Mouse (Mus musculus): Measurements from ENCODE around the gene Mllt1. TPM values are rescaled to one million over a fixed set of nuclear protein-coding genes. Genes with fewer than 3 reads are reported as not detected.
"Not testable (repeated sequence)": the region's sequence is repeated elsewhere in the genome, so short reads cannot be mapped to it uniquely, and the experiment has no call there.

Gene Mllt1
- polyA plus RNA-seq, 1 experiment from 2014 or later, result 58.2 TPM

DNA sequence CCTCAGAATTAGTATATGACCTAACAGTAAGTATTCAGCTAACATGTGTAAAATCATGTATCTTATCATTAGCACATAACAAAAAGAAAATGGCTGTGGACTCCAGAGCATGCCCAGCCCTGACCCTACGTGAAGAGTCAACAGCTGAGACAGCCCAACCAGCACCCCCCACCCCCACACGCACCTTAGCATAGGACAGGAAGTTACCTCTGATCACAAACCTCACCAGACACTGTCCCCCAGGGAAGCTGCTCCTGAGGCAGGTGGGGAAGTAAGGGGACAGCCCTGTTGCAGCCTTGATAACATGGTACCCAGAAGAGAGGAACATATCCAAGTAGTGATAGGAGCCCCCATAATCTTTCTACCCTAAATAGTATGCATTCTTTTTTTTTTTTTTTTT is 9.2 kb downstream of the Mllt1 start:
- peaks cover 6% of the 10 kb centered on the region; the same call in 1 of the 2 replicates for H3K36me3 ChIP-seq (ENCODE audit: control insufficient read depth, insufficient read depth, low read length)
- H3K4me3 ChIP-seq (ENCODE audit: low read length), result no peak overlapping the region
- no peak overlapping the region for H3K4me2 ChIP-seq (ENCODE audit: low read length)
- H3K9ac ChIP-seq (ENCODE audit: low read depth, low read length), result no peak overlapping the region
- no peaks in the 10 kb centered on the region for H3K9me3 ChIP-seq (ENCODE audit: control insufficient read depth, low read length)
- WGBS, result 94% methylated on average over 2 of the region's 2 CpGs
- no peaks in the 10 kb centered on the region for H3K27me3 ChIP-seq (replicated peaks; ENCODE audit: control insufficient read depth, insufficient read depth, low read length)
- no peaks in the 10 kb centered on the region for H3K4me1 ChIP-seq (ENCODE audit: control insufficient read depth, insufficient read depth, low read depth, low read length)
- H3K27ac ChIP-seq (ENCODE audit: low read depth, low read length), result no peak overlapping the region
- ATAC-seq, result no peak

DNA sequence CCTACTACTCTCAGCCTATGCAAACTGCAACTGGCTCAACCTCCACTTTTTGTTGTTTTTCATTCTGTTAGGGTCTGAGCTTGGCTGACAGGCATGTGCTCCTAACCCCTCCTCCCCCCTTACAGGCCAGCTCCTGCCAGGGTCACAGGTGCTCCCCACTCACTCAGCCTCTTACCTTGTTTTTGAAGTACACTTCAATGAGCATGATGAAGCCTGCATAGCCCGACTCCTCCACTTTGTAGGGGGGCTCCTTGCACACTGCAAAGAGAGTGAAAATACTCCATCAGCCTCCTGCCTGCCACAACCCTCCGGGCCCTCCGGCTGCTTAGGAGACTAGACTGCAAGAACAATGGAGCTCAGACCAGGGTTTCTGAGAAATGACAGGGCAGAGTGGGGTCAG is 15.5 kb downstream of the Mllt1 start:
- Histone ChIP-seq H3K27ac (ENCODE audit: low read depth, low read length) (no peak overlapping the region), H3K9ac (ENCODE audit: low read depth, low read length) (no peak overlapping the region), H3K4me2 (ENCODE audit: low read length) (no peak overlapping the region), H3K9me3 (ENCODE audit: control insufficient read depth, low read length) (no peaks in the 10 kb centered on the region), H3K4me3 (ENCODE audit: low read length) (no peak overlapping the region), H3K27me3 (replicated peaks; ENCODE audit: control insufficient read depth, insufficient read depth, low read length) (no peaks in the 10 kb centered on the region), H3K36me3 (ENCODE audit: control insufficient read depth, insufficient read depth, low read length) (peaks cover 13% of the 10 kb centered on the region; the same call in 1 of the 2 replicates), H3K4me1 (ENCODE audit: control insufficient read depth, insufficient read depth, low read depth, low read length) (no peaks in the 10 kb centered on the region)
- 80% methylated on average over 3 of the region's 3 CpGs for WGBS
- ATAC-seq, result no peak

DNA sequence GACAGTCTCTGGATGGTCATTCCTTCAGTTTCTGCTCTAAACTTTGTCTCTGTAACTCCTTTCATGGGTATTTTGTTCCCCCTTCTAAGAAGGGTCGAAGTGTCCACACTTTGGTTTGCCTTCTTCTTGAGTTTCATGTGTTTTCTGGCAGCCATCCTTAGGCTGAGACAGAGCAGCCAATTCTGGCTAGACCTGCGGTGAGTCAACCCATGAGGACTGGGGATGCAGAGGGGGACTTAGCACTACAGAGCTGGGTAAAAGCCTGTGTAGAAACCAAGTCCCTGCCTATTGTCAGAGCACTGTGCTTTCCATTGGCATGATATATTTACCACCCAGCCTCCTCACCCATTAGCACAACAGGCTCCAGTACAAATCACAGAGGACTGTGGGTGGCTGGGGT is 18.0 kb downstream of the Mllt1 start:
- Histone ChIP-seq H3K4me2 (ENCODE audit: low read length) (no peak overlapping the region), H3K36me3 (ENCODE audit: control insufficient read depth, insufficient read depth, low read length) (peaks cover 12% of the 10 kb centered on the region), H3K27ac (ENCODE audit: low read depth, low read length) (no peak overlapping the region), H3K27me3 (replicated peaks; ENCODE audit: control insufficient read depth, insufficient read depth, low read length) (no peaks in the 10 kb centered on the region), H3K9ac (ENCODE audit: low read depth, low read length) (no peak overlapping the region), H3K4me1 (ENCODE audit: control insufficient read depth, insufficient read depth, low read depth, low read length) (no peaks in the 10 kb centered on the region), H3K9me3 (ENCODE audit: control insufficient read depth, low read length) (no peaks in the 10 kb centered on the region), H3K4me3 (ENCODE audit: low read length) (no peak overlapping the region)
- ATAC-seq, result no peak
- WGBS, result 95% methylated on average over 2 of the region's 2 CpGs

DNA sequence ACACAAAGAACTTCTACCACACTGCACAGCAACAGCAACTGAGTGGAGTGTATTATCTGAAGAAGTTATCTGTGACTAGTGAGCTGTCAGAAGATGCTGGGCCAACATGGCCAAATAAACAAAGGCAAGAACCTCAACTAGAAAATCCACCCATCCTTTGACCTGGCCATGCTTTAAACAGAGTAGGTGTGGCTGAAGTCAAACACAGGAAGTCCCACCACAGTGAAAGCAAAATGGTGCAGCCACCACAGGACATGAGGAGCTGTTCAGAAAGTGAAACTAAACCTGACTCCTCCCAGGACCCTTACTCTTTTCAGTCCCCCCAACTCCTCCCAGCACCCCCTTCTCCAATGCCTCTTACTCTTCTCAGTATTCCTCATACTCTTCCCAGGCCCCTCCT is 21.8 kb downstream of the Mllt1 start:
- Histone ChIP-seq H3K9me3 (ENCODE audit: control insufficient read depth, low read length) (no peaks in the 10 kb centered on the region), H3K27ac (ENCODE audit: low read depth, low read length) (no peak overlapping the region), H3K4me3 (ENCODE audit: low read length) (no peak overlapping the region), H3K4me1 (ENCODE audit: control insufficient read depth, insufficient read depth, low read depth, low read length) (no peaks in the 10 kb centered on the region), H3K27me3 (replicated peaks; ENCODE audit: control insufficient read depth, insufficient read depth, low read length) (no peaks in the 10 kb centered on the region), H3K9ac (ENCODE audit: low read depth, low read length) (no peak overlapping the region), H3K36me3 (ENCODE audit: control insufficient read depth, insufficient read depth, low read length) (peaks cover 7% of the 10 kb centered on the region), H3K4me2 (ENCODE audit: low read length) (no peak overlapping the region)
- ATAC-seq, result no peak

DNA sequence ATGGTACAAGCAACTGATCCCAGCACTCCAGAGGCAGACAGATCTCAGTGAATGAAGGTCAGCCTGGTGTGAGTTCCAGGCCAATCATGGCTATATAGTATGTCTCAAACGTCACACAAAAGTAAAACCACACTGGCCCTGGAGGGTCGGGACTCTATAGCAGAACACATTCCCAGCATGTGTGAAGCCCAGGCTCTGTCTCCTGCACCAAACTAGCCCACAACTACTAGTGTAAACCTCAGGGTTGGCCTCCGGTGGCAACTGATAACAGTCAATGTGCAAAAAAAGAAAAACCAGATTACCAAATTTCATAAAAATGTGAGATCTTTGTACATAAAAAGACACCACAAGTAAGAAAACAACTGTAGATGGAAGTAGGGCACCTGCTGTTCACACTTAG is 22.2 kb downstream of the Mllt1 start:
- H3K9me3 ChIP-seq (ENCODE audit: control insufficient read depth, low read length), result no peaks in the 10 kb centered on the region
- H3K4me3 ChIP-seq (ENCODE audit: low read length), result no peak overlapping the region
- no peak overlapping the region for H3K4me2 ChIP-seq (ENCODE audit: low read length)
- 96% methylated on average over 3 of the region's 3 CpGs for WGBS
- no peak overlapping the region for H3K27ac ChIP-seq (ENCODE audit: low read depth, low read length)
- H3K27me3 ChIP-seq (replicated peaks; ENCODE audit: control insufficient read depth, insufficient read depth, low read length), result no peaks in the 10 kb centered on the region
- ATAC-seq, result no peak
- H3K4me1 ChIP-seq (ENCODE audit: control insufficient read depth, insufficient read depth, low read depth, low read length), result no peaks in the 10 kb centered on the region; the same call in 1 of the 2 replicates
- no peak overlapping the region for H3K9ac ChIP-seq (ENCODE audit: low read depth, low read length)
- H3K36me3 ChIP-seq (ENCODE audit: control insufficient read depth, insufficient read depth, low read length), result peaks cover 7% of the 10 kb centered on the region

DNA sequence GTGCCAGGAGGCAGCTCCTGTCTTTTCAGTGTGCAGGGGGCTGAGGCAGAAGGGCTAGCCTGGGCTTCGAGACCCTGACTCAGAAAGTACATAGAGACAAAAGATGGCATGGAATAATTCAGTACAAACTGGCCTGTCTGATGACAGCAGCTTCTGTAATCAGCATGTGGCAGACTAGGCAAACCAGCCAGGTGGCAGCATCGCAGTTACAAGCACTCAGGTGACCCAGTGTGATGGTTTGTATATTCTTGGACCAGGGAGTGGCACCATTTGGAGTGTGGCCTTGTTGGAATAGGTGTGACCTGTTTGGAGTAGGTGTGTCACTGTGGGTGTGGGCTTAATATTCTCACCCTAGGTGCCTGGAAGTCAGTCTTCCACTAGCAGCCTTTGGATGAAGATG is 25.5 kb downstream of the Mllt1 start:
- not testable (repeated sequence) for H3K27ac ChIP-seq (ENCODE audit: low read depth, low read length); H3K9ac ChIP-seq (ENCODE audit: low read depth, low read length); H3K4me2 ChIP-seq (ENCODE audit: low read length); ATAC-seq; H3K27me3 ChIP-seq (replicated peaks; ENCODE audit: control insufficient read depth, insufficient read depth, low read length); H3K36me3 ChIP-seq (ENCODE audit: control insufficient read depth, insufficient read depth, low read length); H3K9me3 ChIP-seq (ENCODE audit: control insufficient read depth, low read length); H3K4me3 ChIP-seq (ENCODE audit: low read length); H3K4me1 ChIP-seq (ENCODE audit: control insufficient read depth, insufficient read depth, low read depth, low read length)
- 86% methylated on average over 2 of the region's 2 CpGs for WGBS

DNA sequence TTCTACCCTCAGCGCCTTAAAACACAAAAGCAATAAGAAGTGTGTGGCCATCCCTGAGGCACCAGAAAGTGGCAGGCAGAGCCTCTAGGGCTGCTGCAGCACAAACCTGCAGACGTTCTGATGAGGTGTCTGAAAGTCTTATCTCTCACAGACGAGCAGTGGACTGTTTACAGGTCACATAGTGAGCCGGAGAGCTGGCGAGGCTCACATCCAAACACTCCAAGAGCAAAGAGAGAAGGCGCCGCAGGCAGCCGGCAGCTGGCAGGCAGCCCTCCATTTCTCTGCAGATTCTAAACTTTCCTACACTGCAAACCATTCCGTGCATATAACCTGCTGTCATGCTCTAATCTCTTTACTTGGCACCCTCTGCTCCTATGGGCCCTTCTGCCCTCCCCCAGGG is 27.3 kb downstream of the Mllt1 start:
- WGBS, result 75% methylated on average over 9 of the region's 9 CpGs
- H3K4me3 ChIP-seq (ENCODE audit: low read length), result no peak overlapping the region
- H3K4me1 ChIP-seq (ENCODE audit: control insufficient read depth, insufficient read depth, low read depth, low read length), result no peaks in the 10 kb centered on the region; the same call in 1 of the 2 replicates
- no peak overlapping the region; the same call in 1 of the 2 replicates for H3K27ac ChIP-seq (ENCODE audit: low read depth, low read length)
- ATAC-seq, result no peak
- H3K36me3 ChIP-seq (ENCODE audit: control insufficient read depth, insufficient read depth, low read length), result peaks cover 12% of the 10 kb centered on the region; the same call in 1 of the 2 replicates
- H3K27me3 ChIP-seq (replicated peaks; ENCODE audit: control insufficient read depth, insufficient read depth, low read length), result no peaks in the 10 kb centered on the region
- no peak overlapping the region for H3K4me2 ChIP-seq (ENCODE audit: low read length)
- no peaks in the 10 kb centered on the region for H3K9me3 ChIP-seq (ENCODE audit: control insufficient read depth, low read length)
- H3K9ac ChIP-seq (ENCODE audit: low read depth, low read length), result no peak overlapping the region

DNA sequence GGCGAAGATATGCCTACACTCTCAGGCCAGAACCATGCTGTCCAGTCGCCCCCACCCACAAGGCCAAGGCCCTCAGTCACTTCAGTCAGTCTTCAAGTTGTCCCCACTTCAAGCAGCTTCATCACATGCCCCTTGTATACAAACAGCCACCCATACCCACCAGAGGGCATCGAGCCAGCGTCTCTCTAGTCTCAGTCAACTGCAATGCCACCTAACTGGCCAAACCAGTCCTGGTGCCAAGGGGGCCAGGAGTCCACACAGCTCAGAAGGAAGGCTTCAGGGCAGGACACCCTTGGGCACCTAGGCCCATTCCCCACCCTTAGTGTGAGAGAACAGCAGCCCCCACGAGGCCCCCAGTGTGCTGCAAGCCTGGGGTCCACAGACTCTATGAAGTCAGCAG is 28.1 kb downstream of the Mllt1 start:
- WGBS, result 94% methylated on average over 5 of the region's 5 CpGs
- no peak overlapping the region for H3K4me3 ChIP-seq (ENCODE audit: low read length)
- no peak overlapping the region for H3K9ac ChIP-seq (ENCODE audit: low read depth, low read length)
- H3K9me3 ChIP-seq (ENCODE audit: control insufficient read depth, low read length), result no peaks in the 10 kb centered on the region
- no peak overlapping the region for H3K4me2 ChIP-seq (ENCODE audit: low read length)
- H3K27ac ChIP-seq (ENCODE audit: low read depth, low read length), result no peak overlapping the region
- no peak for ATAC-seq
- H3K4me1 ChIP-seq (ENCODE audit: control insufficient read depth, insufficient read depth, low read depth, low read length), result no peaks in the 10 kb centered on the region; the same call in 1 of the 2 replicates
- H3K36me3 ChIP-seq (ENCODE audit: control insufficient read depth, insufficient read depth, low read length), result peaks cover 15% of the 10 kb centered on the region; the same call in 1 of the 2 replicates
- H3K27me3 ChIP-seq (replicated peaks; ENCODE audit: control insufficient read depth, insufficient read depth, low read length), result no peaks in the 10 kb centered on the region

DNA sequence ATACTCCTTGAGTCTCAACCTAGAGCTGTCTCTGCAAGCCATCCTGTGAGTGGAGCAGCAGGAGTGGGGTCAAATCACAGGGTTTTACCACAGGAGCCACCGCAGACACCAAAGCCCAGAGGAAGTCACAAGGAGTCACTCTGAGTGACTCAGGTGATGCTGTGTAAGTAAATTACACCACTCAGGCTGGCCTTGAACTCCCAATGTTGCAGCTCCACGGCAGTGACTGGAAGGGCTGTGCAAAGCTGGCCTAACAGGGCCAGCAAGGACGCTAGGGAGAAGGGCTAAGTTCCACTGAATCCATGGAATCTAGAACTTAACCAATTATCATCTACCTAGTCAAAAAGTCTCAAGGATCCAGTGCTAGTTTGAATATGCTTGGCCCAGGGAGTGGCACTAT is 29.0 kb downstream of the Mllt1 start:
- H3K27ac ChIP-seq (ENCODE audit: low read depth, low read length), result no peak overlapping the region
- ATAC-seq, result no peak
- no peaks in the 10 kb centered on the region; the same call in 1 of the 2 replicates for H3K4me1 ChIP-seq (ENCODE audit: control insufficient read depth, insufficient read depth, low read depth, low read length)
- no peak overlapping the region for H3K4me3 ChIP-seq (ENCODE audit: low read length)
- no peak overlapping the region for H3K4me2 ChIP-seq (ENCODE audit: low read length)
- H3K27me3 ChIP-seq (replicated peaks; ENCODE audit: control insufficient read depth, insufficient read depth, low read length), result no peaks in the 10 kb centered on the region
- H3K36me3 ChIP-seq (ENCODE audit: control insufficient read depth, insufficient read depth, low read length), result peaks cover 17% of the 10 kb centered on the region; the same call in 1 of the 2 replicates
- H3K9me3 ChIP-seq (ENCODE audit: control insufficient read depth, low read length), result no peaks in the 10 kb centered on the region
- 95% methylated on average over 3 of the region's 3 CpGs for WGBS
- no peak overlapping the region for H3K9ac ChIP-seq (ENCODE audit: low read depth, low read length)

DNA sequence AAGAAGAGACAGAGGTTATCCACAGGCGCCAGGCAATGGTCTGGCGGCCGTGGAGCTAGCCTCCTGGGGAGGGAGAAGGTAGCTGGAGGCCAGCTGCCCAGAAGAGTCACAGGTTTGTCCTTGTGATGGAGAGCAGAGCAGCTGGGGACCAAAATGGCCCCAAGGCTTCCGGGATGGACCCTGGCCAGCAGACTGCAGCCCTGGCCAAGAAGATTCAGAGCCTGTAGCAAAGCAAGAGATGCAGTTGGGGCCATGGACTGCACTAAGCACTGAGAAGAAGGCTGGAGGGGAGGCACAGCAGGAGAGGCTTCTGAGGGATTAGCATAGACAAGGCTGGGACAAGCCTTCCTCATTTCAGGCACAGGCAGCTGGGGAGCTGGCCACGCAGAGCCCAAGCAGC is 32.5 kb downstream of the Mllt1 start:
- Histone ChIP-seq H3K36me3 (ENCODE audit: control insufficient read depth, insufficient read depth, low read length) (peaks cover 28% of the 10 kb centered on the region), H3K9ac (ENCODE audit: low read depth, low read length) (no peak overlapping the region), H3K4me2 (ENCODE audit: low read length) (no peak overlapping the region), H3K4me1 (ENCODE audit: control insufficient read depth, insufficient read depth, low read depth, low read length) (no peaks in the 10 kb centered on the region), H3K27me3 (replicated peaks; ENCODE audit: control insufficient read depth, insufficient read depth, low read length) (no peaks in the 10 kb centered on the region), H3K27ac (ENCODE audit: low read depth, low read length) (no peak overlapping the region), H3K4me3 (ENCODE audit: low read length) (no peak overlapping the region), H3K9me3 (ENCODE audit: control insufficient read depth, low read length) (no peaks in the 10 kb centered on the region)
- WGBS, result 76% methylated on average over 5 of the region's 5 CpGs
- no peak for ATAC-seq

Measured in hindbrain, embryonic 16.5 days (tissue).